In genomic region chr7:6161541-6161940, GRCm38 (mm10) we compare ENCODE assay signal across 24 mouse cellular contexts. TPM values are rescaled to one million over a fixed set of nuclear protein-coding genes. Genes with fewer than 3 reads are reported as not detected.
"Had no signal": no experiment of that assay in that cellular context is flagged by ENCODE, and none has a peak within 500 bp of the region (broad histone marks: within the 10 kb centered on the region; RNA-seq: fewer than 3 reads in every experiment).

No protein-coding gene starts in this region.

- DNase-seq: liver; liver, embryonic 13.5 days; lung, embryonic 14.5 days; retina, postnatal 1 day; right cerebral cortex, adult 18-20 months; right cerebral cortex, postnatal 25 days; right cerebral cortex, postnatal 4 days; spleen, adult 18-20 months; thymus, adult 2 months; thymus, postnatal 36 days had no signal

- ATAC-seq: midbrain, embryonic 13.5 days; midbrain, embryonic 16.5 days had no signal

- H3K9me3 ChIP-seq: liver, embryonic 13.5 days; liver, embryonic 15.5 days; midbrain, embryonic 10.5 days; midbrain, embryonic 13.5 days; neural tube, embryonic 13.5 days; neural tube, embryonic 15.5 days had no signal

- H3K36me3 ChIP-seq: liver, embryonic 13.5 days; liver, embryonic 15.5 days; midbrain, embryonic 10.5 days; midbrain, embryonic 13.5 days; neural tube, embryonic 13.5 days; neural tube, embryonic 15.5 days had no signal

- H3K27me3 ChIP-seq: liver, embryonic 13.5 days; liver, embryonic 15.5 days; midbrain, embryonic 13.5 days; neural tube, embryonic 13.5 days; neural tube, embryonic 15.5 days had no signal

- H3K9ac ChIP-seq: liver, embryonic 13.5 days; liver, embryonic 15.5 days; lung, embryonic 14.5 days; midbrain, embryonic 13.5 days; neural tube, embryonic 13.5 days; neural tube, embryonic 15.5 days had no signal

- H3K27ac ChIP-seq: liver, embryonic 13.5 days; liver, embryonic 15.5 days; midbrain, embryonic 10.5 days; midbrain, embryonic 13.5 days; neural tube, embryonic 13.5 days; neural tube, embryonic 15.5 days had no signal

- H3K4me2 ChIP-seq: liver, embryonic 11.5 days; liver, embryonic 13.5 days; liver, embryonic 15.5 days; lung, embryonic 14.5 days; midbrain, embryonic 13.5 days; neural tube, embryonic 13.5 days; neural tube, embryonic 15.5 days had no signal

- H3K4me3 ChIP-seq: liver, embryonic 13.5 days; liver, embryonic 15.5 days; midbrain, embryonic 10.5 days; midbrain, embryonic 13.5 days; myocyte; neural tube, embryonic 13.5 days; neural tube, embryonic 15.5 days had no signal

RNA-seq across cellular contexts. Expression of gene Galp, which starts 35.3 kb away (rescaled TPM):
- polyA plus RNA-seq: limb, embryonic 14.5 days; liver, embryonic 11.5 days; liver, embryonic 13.5 days; liver, embryonic 15.5 days; lung, embryonic 14.5 days; midbrain, embryonic 10.5 days; midbrain, embryonic 13.5 days; midbrain, embryonic 16.5 days; myocyte; neural tube, embryonic 11.5 days; neural tube, embryonic 13.5 days; neural tube, embryonic 15.5 days; small intestine, adult 2 months; stomach, embryonic 14.5 days; stomach, embryonic 16.5 days; testis, adult 2 months; thymus, adult 2 months had no signal
